Mouse (Mus musculus): ENCODE results near the gene Cdkn1b.

Cdkn1b gene

DNA sequence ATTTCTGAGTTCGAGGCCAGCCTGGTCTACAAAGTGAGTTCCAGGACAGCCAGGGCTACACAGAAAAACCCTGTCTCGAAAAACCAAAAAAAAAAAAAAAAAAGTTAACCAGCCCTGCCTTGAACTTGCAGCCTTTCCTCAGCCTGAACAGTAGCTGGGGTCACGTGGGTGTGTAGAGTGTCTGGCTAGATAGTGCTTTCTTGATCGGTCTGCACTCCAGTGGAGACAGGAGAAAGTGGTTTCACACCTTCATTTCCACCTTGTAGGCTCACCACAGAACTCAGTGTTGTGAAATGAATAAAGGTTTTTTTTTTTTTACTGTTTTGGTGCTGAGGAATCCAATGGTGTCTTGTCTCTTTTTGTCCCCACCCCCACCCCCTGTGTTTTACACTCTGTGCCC lies 16.8 kb upstream of the Cdkn1b start:
- no peak for DNase-seq (ENCODE audit: low spot score)

DNA sequence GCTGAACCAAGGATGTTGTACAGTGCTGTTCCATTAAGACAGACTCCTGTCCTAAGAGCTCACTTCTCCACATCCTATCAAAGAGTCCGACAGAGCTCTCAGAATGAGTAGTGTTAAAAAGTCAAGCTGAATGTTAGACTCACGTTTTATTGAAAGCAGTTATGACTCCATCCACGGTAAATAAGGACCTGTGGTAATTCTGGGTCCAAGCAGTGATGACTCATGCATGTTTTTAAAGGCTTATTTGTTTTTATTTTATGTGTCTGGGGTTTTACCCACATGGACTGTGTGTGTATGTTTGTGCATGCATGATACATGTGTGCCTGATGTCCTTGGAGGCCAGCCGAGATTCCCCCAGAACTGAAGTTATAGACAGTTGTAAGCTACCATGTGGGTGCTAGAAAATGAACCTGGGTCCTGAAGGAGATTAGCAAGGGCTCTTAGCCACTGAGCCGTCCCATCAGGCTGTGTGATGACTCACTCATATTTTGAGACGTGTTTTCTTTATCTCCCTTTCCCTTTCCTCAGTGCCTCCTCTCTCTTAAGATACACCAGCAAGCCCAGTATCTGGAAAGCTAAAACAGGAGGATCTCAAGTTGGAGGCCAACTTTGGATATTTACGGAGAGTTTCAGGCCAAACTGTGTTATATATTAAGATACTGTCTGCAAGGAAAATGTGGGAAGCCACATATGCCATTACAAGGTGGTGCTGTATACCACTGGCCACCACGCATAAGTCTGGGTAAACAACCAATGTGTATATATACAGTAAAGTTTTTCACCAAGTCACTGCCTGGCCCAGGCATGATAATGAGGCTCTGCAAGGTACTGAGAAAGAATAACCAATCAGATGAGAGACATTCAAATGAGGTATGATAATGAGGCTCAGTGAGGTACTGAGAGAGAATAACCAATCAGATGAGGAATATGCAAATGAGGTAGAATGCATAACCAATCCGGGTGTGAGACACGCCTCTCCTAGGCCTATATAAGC lies 16.0 kb upstream of the Cdkn1b start:
- DNase-seq (ENCODE audit: low spot score), result no peak

DNA sequence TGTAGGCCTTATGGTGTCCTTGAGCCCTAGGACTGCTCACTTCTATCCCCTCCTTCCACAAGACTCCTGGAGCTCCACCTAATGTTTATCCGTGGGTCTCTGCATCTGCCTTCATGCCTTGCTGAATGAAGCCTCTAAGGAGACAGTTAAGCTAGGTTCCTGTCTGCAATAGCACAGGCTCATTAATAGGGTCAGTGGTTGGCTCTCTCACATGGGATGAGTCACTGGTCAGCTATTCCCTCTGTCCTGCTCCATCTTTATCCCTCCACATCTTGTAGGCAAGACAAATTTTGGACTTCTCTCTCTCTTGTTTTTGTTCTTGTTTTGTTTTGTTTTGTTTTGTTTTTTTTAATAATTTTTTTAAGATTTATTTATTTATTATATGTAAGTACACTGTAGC lies 14.4 kb upstream of the Cdkn1b start:
- no peak for DNase-seq (ENCODE audit: low spot score)

DNA sequence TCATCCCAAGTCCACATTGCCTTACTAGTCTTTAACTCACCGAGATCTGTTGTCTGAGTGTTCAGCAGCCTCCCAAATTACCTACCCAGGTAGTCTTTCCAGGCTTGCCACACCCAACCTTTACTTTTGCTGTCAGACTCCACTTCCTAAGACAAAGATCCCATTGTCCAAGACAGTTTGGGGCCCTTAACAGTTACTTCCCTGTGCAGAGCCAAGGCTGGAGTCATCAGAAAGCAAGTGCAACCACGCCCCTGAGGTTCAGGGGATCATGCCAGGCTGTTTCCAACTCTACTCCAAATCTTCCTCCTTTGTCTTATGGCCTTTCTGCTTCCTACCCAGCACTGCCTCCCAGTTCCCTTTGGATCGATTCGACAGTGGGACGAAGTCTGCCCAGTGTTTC lies 5.7 kb upstream of the Cdkn1b start:
- DNase-seq (ENCODE audit: low spot score), result no peak

DNA sequence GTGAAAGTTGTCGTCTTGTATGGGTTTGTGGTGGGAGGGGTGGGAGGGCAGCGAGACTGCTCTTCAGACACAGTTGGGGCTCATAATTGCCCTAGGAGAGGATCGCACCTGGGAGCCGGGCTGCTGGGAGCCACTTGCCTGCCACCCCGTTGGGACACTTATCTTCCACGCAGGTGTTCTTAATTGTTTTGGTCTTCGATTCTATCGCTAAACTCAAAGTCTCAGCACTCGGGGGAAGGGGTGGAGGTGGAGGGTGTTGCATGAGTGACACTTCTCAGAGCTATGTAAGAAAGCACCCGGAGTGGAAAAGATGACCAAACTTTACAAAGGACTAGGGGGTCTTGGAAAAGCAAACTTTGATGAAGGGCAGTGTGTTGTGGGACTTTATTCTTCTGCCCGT lies 3.6 kb upstream of the Cdkn1b start:
- no peak for DNase-seq (ENCODE audit: low spot score)

DNA sequence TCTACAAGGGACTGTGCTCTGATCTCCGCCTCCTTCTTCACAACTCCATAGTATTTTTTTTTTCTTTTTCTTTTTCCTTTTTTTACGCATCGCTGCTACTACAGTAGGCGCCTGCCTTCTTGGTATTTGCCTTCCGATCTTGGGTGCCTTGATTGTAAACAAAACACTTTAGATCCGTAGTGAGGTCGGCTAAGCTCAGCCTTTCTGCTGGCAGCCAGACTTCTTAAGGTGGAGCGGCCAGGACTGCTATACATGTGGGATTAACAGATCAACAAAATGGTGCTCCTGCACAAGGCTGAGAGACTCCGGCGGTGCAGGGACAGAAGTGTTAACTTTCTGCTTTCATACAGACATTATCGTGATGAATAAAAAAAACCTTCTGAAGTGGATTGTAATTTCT lies 3.1 kb upstream of the Cdkn1b start:
- DNase-seq (ENCODE audit: low spot score), result no peak

DNA sequence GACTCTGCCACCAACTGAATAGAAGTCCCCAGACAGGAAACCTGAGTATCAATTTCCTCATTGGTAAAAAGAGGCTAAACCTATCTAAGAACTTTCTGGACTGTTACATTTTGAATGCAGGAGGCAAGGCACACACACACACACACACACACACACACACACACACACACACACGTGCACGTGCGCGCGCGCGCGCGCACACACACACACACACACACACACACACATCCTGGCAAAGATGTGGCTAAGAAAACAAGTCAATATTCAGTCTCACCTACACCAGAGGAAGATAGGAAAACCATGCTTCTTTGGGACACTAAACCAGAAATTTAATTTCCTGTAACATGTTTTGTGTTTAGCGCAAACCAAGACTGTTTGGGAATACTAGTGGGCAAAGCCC lies 1.4 kb upstream of the Cdkn1b start:
- no peak for DNase-seq (ENCODE audit: low spot score)

DNA sequence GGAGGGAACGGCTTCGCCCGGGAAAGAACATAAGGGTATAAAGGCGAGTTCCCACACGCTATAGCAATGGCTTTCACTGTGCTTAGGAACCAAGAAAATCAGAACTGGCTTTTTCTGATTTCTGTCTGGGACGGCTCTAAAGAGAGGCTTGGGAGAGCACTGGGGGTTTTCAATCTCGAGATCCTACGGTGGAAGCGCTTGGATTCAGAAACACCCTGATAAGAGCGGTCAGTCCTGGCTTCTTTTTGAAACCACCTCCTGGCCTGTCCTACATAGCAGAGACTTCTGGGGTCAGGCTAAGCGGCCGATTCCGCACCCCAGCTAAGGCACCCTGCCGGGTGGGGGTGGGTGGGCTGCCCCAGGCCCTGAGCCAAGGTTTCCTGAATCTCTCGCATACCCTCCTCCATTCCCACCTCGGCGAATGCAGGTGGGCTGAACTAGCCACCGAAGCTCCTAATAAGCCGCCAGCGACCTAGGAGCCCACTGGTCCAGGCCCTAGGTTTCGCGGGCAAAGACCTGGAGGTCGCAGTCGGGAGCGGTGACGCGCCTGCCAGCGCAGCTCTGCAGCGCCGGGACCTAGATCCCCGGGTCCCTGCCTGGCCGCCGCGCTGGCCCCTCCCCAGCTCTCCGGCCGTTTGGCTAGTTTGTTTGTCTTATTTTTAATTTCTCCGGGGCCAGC lies 551 bp upstream of the Cdkn1b start:
- DNase-seq (ENCODE audit: low spot score), result no peak

DNA sequence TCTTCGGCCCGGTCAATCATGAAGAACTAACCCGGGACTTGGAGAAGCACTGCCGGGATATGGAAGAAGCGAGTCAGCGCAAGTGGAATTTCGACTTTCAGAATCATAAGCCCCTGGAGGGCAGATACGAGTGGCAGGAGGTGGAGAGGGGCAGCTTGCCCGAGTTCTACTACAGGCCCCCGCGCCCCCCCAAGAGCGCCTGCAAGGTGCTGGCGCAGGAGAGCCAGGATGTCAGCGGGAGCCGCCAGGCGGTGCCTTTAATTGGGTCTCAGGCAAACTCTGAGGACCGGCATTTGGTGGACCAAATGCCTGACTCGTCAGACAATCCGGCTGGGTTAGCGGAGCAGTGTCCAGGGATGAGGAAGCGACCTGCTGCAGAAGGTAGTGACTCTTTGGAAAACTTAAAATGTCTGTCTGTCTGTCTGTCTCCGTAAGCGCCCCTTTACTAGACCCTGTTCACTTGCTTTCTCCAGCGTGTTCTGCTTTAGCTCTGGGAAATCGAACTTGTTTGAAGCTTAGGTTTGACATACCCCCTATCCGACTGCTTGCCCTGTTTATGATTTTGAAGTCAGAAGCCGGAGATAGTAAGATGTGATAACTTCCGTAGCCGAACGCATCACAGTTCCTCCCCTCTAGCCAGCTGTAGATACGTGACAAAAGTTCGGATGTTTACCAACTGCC lies 953 bp downstream of the Cdkn1b start:
- DNase-seq (ENCODE audit: low spot score), result no peak

DNA sequence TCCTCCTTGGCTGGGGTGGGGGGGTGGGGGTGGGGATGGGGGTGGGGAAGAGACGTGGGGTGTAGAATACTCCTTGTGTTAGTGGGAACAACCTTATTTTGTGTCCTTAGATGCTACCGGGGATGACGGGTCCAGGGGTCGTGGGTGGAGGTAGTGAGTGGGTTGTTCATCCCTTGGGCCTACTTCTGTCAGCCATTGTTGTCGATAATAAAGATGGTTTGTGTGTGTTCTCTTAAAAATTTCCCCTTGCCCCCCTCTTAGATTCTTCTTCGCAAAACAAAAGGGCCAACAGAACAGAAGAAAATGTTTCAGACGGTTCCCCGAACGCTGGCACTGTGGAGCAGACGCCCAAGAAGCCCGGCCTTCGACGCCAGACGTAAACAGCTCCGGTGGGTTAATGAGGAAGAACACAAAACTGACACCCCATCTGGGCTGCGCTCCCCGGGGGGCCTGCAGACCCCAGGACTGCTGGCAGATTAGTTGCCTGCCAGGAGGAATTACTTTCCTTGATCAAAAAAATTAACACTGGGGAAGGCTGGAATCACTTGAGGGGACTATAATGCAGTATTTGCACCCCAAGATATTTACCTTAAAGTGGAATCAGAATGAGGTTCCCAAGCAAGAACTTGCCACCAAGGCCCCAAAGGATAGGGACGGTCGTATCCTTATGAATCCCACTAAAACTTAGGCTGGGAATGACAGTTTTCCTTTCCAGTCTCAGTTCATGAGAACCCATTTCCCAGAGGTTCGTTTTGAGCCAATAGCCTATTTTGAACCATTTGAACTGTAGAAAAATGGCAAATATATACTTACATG lies 1.7 kb downstream of the Cdkn1b start:
- DNase-seq (ENCODE audit: low spot score), result no peak

DNA sequence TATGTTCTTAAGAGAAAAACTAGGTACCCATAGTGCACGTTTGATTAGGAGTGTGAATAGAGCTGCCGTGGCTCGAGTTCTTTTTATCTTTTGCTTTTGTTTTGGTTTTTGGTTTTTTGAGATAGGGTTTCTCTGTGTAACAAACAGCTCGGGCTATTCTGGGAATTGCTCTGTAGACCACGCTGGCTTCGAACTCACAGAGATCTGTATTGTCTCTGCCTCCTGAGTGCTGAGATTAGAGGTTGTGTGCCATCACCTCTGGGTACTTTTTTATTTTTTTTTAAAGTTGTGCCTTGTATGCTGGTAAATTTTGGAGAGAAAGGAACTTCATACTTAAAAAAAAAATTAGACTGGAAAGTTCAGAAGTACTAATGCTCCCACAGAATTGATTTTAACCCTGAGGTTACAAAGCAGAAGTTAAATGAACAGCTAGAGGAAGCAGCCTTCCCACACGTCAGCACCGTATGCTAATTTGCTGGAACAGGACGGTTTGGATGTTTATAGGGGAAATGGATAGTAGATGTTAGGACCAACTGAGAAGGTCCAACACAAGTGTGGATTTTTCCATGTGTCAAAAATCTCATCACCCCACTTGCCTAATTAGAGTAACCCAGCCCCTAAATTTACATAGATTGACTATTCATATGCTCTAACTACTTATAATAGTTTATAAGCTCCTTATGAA lies 2.5 kb downstream of the Cdkn1b start:
- no peak for DNase-seq (ENCODE audit: low spot score)

DNA sequence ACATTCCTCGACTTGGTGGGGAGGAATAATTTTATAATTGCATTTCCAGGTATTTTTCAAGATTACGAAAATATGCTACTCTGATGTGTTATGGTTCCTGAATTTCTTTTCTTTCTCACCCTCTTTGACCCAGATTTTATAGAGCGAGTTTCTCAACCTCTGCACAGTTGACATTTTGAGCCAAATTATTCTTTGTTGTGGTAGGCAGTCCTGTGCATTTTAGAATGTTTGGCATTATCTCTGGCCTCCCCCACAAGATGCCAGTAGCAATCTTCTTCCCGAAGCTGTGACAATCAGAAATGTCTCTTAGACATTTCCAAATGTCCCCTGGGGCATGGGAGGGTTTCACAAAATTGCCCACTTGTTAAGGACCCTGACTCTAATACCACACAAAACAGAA lies 3.5 kb downstream of the Cdkn1b start:
- no peak for DNase-seq (ENCODE audit: low spot score)

DNA sequence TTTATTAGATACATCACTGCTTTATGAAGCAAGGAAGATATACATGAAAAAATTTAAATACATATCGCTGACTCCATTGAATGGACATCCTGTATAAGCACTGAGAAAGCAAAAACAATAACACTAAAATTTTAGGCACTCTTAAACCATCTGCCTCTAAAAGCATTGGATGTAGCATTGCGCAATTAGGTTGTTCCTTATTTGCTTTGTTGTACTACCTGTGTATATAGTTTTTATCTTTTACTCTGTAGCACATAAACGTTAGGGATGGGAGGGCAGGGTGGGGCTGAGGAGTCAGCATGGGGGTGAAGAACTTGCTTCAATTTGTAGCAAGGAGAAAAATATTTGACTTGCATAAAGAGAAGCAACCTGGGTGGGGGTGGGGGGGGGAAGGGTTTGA lies 4.1 kb downstream of the Cdkn1b start:
- no peak for DNase-seq (ENCODE audit: low spot score)

DNA sequence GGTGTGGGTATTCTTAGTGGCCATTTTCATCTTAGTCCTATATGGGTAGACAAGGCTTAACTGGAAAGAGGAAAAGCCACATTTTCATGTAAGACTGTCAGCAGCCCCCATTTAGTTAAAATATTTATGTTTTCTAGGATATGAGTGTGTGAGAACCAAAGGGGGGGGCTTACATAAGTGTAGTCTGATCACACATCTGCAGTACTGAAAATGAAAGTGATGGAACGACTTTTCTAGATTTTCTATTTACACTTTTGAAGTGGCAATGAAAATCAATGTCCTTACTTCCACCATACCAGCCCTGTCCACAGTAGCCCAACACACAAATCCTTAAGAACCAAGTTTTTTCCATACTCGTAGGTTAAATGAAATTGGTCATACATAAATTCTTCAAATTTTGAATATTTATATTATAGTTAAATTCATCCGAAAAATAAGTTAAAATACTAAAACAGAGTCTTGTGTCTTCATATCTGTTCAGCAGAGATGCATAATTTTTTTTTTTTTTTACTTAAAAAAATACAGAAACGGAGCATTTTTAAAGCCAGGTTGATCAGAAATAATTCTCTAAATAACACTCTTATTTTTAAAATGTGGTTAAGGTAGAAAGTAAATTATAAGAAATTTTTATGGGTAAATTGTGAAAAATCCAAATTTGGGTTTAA lies 5.6 kb downstream of the Cdkn1b start:
- no peak for DNase-seq (ENCODE audit: low spot score)

DNA sequence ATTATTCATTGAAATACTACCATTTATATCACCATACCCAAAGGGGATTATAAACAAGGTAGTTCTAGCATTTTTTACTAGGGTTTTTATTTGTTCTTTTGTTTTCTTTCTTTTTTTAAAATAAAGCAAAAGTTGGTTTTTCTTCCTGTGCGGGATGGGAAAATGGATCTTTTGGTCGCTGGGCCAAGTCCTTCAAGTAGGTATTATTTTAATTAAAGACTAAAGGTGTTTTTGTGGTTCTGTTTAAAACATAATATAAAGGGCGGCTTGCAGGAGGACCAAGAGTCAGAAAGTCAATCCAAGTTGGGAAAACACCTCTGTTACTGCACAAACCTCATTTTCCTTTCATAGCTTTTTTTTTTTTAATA lies 6.1 kb downstream of the Cdkn1b start:
- no peak for DNase-seq (ENCODE audit: low spot score)

DNA sequence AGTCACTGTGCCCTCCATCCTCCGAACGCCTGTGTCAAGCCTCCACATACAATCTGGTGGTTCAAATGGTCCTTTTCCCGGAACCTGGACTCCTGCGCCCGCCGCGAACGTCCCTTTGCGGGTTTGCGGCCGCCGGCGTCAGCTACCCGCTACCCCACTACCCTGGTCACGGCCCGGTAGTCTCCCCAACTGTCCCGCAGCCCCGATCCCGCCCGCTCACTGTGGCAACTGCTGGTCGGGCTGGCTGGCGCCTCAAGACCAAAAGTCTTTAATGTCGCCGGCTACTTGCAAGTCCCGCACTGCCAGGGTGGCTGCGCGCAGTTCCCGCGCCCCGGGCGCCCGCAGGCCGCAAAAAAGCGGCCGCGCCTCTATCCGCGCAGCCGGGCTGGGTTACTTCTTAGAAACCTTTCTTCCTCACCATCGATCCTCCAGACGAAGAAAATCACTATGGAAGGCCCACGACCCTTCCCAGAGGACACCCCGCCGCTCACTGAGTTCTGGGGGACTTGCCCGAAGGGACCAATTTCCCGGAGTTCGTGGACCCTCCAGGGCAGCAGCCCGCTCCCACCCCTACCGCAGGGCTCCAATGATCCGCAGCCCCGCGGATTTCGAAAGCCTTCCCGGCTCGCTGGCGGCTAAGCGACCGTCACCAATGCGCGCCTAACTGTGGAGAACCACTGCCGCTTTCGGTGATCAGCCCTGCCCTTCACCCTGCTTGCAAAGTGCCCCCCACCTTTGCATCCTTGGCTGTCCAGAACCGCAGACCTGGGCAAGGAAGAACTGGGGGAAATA lies 6.8 kb downstream of the Cdkn1b start:
- no peak for DNase-seq (ENCODE audit: low spot score)

DNA sequence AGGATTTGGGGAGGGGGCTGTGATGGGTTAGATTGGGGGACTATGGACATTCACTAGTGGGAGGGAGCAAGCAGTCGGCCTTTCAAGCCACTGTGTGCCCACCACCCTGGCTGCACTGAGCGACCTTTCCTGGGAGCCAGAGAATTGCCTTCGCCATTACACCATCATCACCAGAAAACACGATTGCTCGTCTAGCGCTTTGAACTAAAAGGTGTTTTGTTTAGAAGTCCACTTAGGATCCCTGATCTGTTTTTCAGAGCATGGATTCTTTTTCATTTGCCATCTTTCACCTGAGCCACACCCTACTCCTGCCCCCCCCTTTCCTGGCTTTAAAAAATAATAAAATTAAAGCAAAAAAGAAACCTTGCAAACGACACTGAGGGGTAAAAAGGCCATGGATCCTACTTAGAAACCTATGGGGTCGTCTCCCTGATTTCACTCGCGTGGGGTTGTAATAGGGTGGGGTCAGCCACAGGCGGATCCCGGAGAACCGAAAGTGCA lies 7.4 kb downstream of the Cdkn1b start:
- DNase-seq (ENCODE audit: low spot score), result no peak

DNA sequence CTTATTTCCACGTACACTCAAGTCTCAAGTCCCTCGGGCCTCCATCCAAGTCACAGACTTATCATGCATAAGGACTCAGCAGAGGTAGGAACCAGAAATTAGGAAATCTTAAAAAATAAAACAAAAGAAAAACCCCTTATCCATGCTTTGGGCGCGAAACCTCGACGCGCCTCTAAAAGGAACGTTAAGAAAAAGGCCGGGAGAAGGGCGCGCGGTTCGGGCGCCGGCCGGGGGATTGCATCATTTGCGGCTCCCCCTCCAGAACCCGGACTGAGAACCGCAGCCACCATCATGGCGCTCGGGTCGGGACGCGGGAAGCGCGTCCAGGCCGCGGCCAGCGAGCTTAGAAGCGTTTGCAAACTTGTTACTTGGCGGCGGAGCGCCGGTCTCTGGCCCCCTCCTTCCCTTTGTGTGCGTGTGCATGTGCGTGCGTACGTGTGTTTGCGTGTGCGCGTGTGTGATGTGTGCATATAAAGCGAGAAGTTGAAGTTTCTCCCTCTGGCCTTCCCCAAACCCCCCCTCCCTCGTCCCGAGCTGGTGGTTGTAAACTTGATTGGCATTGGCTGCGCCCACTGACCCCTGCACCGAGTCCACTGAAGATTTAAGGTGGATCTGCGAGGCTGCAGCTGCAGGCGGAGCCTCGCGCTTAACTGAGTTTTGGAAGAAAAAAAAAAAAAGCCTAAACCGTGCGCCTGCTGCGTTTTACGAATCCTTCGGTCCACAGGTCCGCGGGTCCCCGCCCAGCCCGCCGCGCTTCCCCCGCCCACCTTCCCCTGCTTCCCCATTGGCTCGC lies 8.1 kb downstream of the Cdkn1b start:
- DNase-seq (ENCODE audit: low spot score), result no peak

DNA sequence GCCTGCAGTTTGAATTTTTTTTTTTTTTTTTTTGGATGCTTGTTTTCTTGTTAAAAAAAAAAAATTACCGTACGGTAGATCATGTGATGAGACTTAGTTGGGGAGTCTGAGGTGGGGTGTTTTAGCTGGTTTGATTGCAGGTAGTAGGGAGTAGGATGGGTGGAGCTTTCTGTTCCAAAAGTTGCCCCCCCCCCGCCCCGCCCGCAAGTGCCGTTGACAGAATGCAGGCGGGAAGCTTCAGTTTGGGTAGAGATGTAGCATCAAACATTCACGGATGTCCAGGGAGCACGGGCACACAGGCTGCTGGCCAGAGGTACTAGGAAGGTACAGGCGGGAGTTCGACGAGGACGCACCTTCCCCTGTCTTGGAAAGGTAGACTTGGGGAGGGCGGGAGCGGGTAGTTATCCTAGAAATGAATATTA lies 8.7 kb downstream of the Cdkn1b start:
- no peak for DNase-seq (ENCODE audit: low spot score)
